Mouse (Mus musculus) layer of hippocampus, adult 8-10 months (tissue): ENCODE data around the gene Ccna1. TPM values are rescaled to one million over a fixed set of nuclear protein-coding genes. Genes with fewer than 3 reads are reported as not detected.

ENCODE experiments used
- total RNA-seq, 4 experiments: library from RNA; stranded (reverse); gene quantifications; 2 replicates each; pipeline ENCODE4 v1.2.4; 2022

Ccna1 gene
- total RNA-seq, 4 experiments from 2014 or later = 2.1 to 4.2 (median 2.6) TPM

Other genes starting within 250 kb of the Ccna1 start
- 10 to 100 TPM; 45.6 to 55.9 (median 51.4) TPM for gene Rfxap, start 247.7 kb downstream of the Ccna1 start, total RNA-seq
- gene Sertm1, start 139.6 kb downstream of the Ccna1 start, total RNA-seq = 10 to 100 TPM; 58.4 to 75.1 (median 68.5) TPM
- 10 to 100 TPM; 41.3 to 56.1 (median 50.2) TPM for gene Spg20, start 56.6 kb upstream of the Ccna1 start, total RNA-seq
- gene Ccdc169, start 81.8 kb upstream of the Ccna1 start, total RNA-seq = under 1 TPM; 0.23 to 0.97 (median 0.66) TPM
- not detected for gene Sohlh2, start 126.5 kb upstream of the Ccna1 start, total RNA-seq
- 100 to 1,000 TPM; 509 to 592 (median 551) TPM for gene Dclk1, start 186.9 kb upstream of the Ccna1 start, total RNA-seq